Mouse (Mus musculus) liver, adult 2 months (tissue): ENCODE measurements around the gene 4833439L19Rik. TPM values are rescaled to one million over a fixed set of nuclear protein-coding genes. Genes with fewer than 3 reads are reported as not detected.

Source experiments
- DNase-seq: peaks from one replicate; pipeline ENCODE4 v3.0.0-alpha.2; 2011; ENCODE audit warnings: low read depth, low spot score; ENCODE audit errors: extremely low read depth
- H3K27ac ChIP-seq: fragments of 200-500 bp; replicated peaks from 2 replicates; pipeline ENCODE4 v1.5.1; 2012; ENCODE audit warnings: low read depth, mild to moderate bottlenecking, control low read depth, inconsistent platforms, low read length; ENCODE audit not compliant: insufficient read depth
- H3K27me3 ChIP-seq: fragments of 200-500 bp; 2 replicates; pipeline ENCODE4 v1.6.1; 2012; ENCODE audit warnings: mild to moderate bottlenecking, moderate library complexity, low read length, inconsistent platforms; ENCODE audit not compliant: control insufficient read depth, insufficient read depth
- H3K36me3 ChIP-seq: fragments of 200-500 bp; 2 replicates; pipeline ENCODE4 v1.6.1; 2012; ENCODE audit warnings: low read length, inconsistent platforms; ENCODE audit not compliant: control insufficient read depth, insufficient read depth
- H3K4me1 ChIP-seq: fragments of 200-500 bp; 2 replicates; pipeline ENCODE4 v1.6.1; 2011; ENCODE audit warnings: low read length; ENCODE audit not compliant: control insufficient read depth, insufficient read depth
- H3K4me3 ChIP-seq: fragments of 200-500 bp; 2 replicates; pipeline ENCODE4 v1.5.1; 2011; ENCODE audit warnings: low read depth, mild to moderate bottlenecking, control low read depth, low read length, moderate library complexity; ENCODE audit not compliant: insufficient read depth
- H3K79me2 ChIP-seq: fragments of 200-500 bp; 2 replicates; pipeline ENCODE4 v1.6.1; 2012; ENCODE audit warnings: inconsistent platforms, mild to moderate bottlenecking, low read length, moderate library complexity; ENCODE audit not compliant: control insufficient read depth, insufficient read depth
- H3K9ac ChIP-seq: fragments of 200-500 bp; 2 replicates; pipeline ENCODE4 v1.6.1; 2012; ENCODE audit warnings: low read depth, mild to moderate bottlenecking, control low read depth, inconsistent platforms, low read length
- CTCF ChIP-seq: fragments of 200-500 bp; IDR thresholded peaks from 2 replicates; pipeline ENCODE4 v1.5.1; 2011; ENCODE audit warnings: low read depth, low read length, control low read depth
- POLR2A ChIP-seq: fragments of 200-500 bp; IDR thresholded peaks from 2 replicates; pipeline ENCODE4 v1.6.1; 2011; ENCODE audit warnings: low read length, control low read depth; ENCODE audit not compliant: insufficient read depth; ENCODE audit errors: extremely low read depth
- WGBS: fragments of 180-500 bp; shearing (Covaris S2); methylation state at CpG from one replicate; pipeline ENCODE4 v1.1.7; 2018; 5-methylcytosine and 5-hydroxymethylcytosine counted together
- polyA plus RNA-seq: library from polyadenylated mRNA; depleted of rRNA; stranded (reverse); fragments of >200 nt; gene quantifications from 2 replicates; pipeline ENCODE4 v1.2.3, GENCODE M21; 2012
- total RNA-seq: library from RNA; depleted of rRNA; stranded (reverse); fragments of >200 nt; gene quantifications from 2 replicates; pipeline ENCODE4 v1.2.3, GENCODE M21; 2014

The 4833439L19Rik gene
- total and polyA plus RNA-seq, 2 experiments = 24.1 to 52.5 TPM

DNA sequence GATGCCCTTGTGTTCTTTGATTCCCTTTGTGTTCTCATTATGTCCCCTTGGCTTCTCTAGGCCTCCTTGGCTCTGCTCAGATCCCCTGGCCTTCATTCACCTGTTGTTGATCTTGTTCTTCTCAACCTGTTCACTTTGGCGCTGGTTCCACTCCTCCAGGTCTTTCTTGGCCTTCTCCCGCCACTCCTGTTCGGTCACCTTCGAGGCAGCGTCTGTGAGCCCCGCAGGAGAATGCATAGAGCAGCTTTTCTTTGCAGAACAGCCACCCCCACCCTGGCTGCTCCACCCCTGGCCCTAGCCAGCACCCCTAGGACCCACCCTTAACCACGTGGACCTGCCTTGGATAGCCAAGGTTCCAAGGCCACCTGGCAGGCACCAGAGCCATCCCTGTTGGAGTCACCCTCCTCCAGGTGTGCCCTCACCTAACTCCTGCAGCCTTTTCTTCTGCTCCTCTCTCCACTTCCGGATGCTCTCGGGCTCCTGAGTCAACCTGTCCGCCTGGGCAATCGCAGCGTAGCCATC lies 33.4 kb upstream of the 4833439L19Rik start:
- H3K27me3 ChIP-seq = no peaks in the 10 kb centered on the region
- peaks cover 2% of the 10 kb centered on the region for H3K36me3 ChIP-seq
- no peak for DNase-seq
- no peak overlapping the region for H3K9ac ChIP-seq
- no peak overlapping the region for H3K27ac ChIP-seq
- no peaks in the 10 kb centered on the region for H3K4me1 ChIP-seq
- no peak overlapping the region for H3K4me3 ChIP-seq
- TF ChIP-seq POLR2A (no peak), CTCF (no peak)
- 88% methylated on average over 12 of the region's 12 CpGs for WGBS
- H3K79me2 ChIP-seq = peaks cover 5% of the 10 kb centered on the region; the same call in 1 of the 2 replicates

DNA sequence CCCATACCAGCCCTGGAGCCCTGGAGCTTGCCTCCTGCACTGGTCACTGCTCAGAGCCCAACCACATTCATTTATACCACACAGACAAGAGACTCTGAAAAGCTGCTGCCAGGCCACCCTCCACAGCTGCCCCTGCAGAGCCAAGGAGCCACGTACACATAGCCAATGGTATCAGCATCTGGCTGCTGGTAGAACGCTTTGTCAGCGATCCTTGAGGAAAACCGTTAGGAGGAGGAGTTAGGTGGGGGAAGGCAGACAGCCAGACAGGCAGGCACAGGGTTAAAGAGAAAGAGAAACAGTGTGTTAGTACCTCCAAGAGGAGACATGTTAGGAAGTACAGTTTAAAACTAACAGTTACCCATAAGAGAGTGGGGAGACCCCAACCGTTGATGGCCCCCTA lies 31.6 kb upstream of the 4833439L19Rik start:
- H3K9ac ChIP-seq = no peak overlapping the region
- no peaks in the 10 kb centered on the region; the same call in 1 of the 2 replicates for H3K79me2 ChIP-seq
- DNase-seq = no peak
- H3K4me1 ChIP-seq = peaks cover 2% of the 10 kb centered on the region; the same call in 1 of the 2 replicates
- H3K36me3 ChIP-seq = peaks cover 2% of the 10 kb centered on the region
- 77% methylated on average over 5 of the region's 5 CpGs for WGBS
- no peak overlapping the region for H3K4me3 ChIP-seq
- H3K27me3 ChIP-seq = no peaks in the 10 kb centered on the region
- H3K27ac ChIP-seq = no peak overlapping the region
- TF ChIP-seq POLR2A (no peak), CTCF (no peak)

DNA sequence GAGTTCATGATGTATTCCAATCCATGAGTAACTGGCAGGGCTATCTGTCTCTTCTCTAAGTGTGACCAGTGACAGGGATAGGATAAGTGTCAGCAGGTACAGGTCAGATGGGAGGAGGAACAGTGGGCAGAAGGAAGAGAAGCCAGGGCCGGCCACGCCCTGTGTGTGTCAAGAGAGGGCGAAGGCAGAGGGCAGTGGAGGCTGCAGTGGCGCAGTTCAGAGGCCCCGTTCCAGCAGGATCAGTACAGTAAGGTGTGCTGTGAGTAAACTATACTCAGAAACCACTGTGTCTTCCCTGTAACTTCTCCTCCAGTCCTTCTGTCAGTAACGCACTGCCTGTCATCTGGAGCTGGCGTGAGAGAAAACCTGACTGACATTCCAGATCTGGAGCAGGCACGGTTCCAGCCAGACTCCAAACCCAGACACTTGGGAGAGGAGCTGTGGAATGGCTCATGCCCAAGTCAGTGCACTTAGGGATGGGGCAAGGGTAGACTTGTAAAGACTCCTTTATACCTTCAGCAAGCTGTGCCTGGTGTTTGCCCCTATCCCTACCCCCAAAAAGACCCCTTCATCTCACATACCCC lies 31.0 kb upstream of the 4833439L19Rik start:
- peaks cover 7% of the 10 kb centered on the region for H3K4me1 ChIP-seq
- peaks cover 2% of the 10 kb centered on the region for H3K36me3 ChIP-seq
- no peak overlapping the region for H3K27ac ChIP-seq
- TF ChIP-seq CTCF = no peak
- no peak for TF ChIP-seq POLR2A
- H3K79me2 ChIP-seq = no peaks in the 10 kb centered on the region; the same call in 1 of the 2 replicates
- WGBS = 64% methylated on average over 8 of the region's 8 CpGs
- H3K9ac ChIP-seq = no peak overlapping the region
- DNase-seq = no peak
- no peak overlapping the region for H3K4me3 ChIP-seq
- no peaks in the 10 kb centered on the region for H3K27me3 ChIP-seq

DNA sequence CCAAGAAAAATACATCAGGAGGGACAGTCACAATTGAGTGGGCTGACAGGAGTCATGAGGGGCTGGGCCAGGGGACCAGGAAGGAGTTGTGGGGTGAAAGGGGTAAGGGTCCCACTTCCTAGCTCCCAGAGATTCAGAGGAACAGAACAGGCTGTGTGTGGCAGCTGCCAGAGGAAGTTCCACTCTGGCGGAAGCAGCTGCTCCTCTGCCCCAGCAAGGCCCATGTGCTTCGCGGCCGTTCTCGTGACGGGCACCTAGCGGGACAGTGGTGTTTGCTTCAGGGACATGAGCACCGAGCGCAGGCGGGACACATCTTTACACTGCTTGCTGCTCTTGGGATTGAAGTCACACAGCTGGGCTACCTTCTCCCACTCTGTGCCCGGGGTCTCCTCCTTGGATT lies 28.4 kb upstream of the 4833439L19Rik start:
- Histone ChIP-seq H3K36me3 (peaks cover 2% of the 10 kb centered on the region), H3K27ac (no peak overlapping the region), H3K4me3 (no peak overlapping the region), H3K79me2 (peaks cover 9% of the 10 kb centered on the region; the same call in 1 of the 2 replicates), H3K27me3 (no peaks in the 10 kb centered on the region), H3K4me1 (peaks cover 10% of the 10 kb centered on the region), H3K9ac (no peak overlapping the region)
- WGBS = 97% methylated on average over 11 of the region's 11 CpGs
- TF ChIP-seq CTCF = no peak
- no peak for TF ChIP-seq POLR2A
- DNase-seq = no peak

DNA sequence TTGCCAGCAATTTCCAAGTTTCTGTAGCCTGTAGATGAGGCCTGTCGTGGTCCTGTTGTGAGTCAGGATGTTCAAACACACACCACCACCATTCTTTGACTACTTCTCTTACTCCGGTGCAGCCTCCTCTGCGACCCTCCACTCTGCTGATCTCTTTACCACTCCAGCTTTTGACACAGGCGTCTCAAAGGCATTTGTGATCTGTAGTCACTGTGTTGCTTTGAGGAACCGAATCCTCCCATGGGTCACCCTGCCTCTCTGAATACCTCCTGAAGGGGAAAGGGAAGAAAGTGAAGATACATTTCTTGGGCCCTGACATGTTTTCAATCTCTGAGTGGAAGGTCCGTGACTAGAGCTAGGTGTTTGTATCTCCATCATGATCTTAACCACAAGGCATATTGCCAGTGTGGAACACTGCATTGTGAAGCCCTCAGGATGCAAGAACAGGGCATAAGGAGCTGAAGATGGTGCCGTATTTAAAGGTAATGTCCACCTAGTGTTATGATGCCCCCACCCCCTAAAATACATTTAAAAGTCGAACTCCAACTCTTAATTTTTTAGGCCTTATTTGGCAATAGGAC lies 26.6 kb upstream of the 4833439L19Rik start:
- WGBS = 88% methylated on average over 8 of the region's 8 CpGs
- TF ChIP-seq CTCF = no peak
- no peak for TF ChIP-seq POLR2A
- no peak for DNase-seq
- H3K79me2 ChIP-seq = peaks cover 11% of the 10 kb centered on the region; the same call in 1 of the 2 replicates
- no peaks in the 10 kb centered on the region for H3K27me3 ChIP-seq
- H3K9ac ChIP-seq = no peak overlapping the region
- H3K4me3 ChIP-seq = no peak overlapping the region
- peaks cover 8% of the 10 kb centered on the region for H3K36me3 ChIP-seq
- H3K27ac ChIP-seq = no peak overlapping the region
- H3K4me1 ChIP-seq = peaks cover 10% of the 10 kb centered on the region
